Mouse (Mus musculus) liver, postnatal 0 days (tissue): ENCODE measurements around the gene Crybg3. TPM values are rescaled to one million over a fixed set of nuclear protein-coding genes. Genes with fewer than 3 reads are reported as not detected.

Experiments
- ATAC-seq: fragments of 200-750 bp; cut with Nextera tagmentation; 2 replicates; pipeline ENCODE4 v1.8.0; 2017; ENCODE audit warnings: mild to moderate bottlenecking, moderate library complexity
- DNase-seq: peaks from one replicate; pipeline ENCODE4 v3.0.0-alpha.2; 2016
- H3K27ac ChIP-seq: fragments of 300-500 bp; sonication (generic); 2 replicates; pipeline ENCODE4 v1.5.1; 2014; ENCODE audit warnings: antibody characterized with exemption, moderate library complexity, mild to moderate bottlenecking, low read depth
- H3K27me3 ChIP-seq: fragments of 300-500 bp; sonication (generic); 2 replicates; pipeline ENCODE4 v1.6.1; 2014; ENCODE audit warnings: low read length, control low read depth, mixed read lengths; ENCODE audit not compliant: insufficient read depth
- H3K36me3 ChIP-seq: fragments of 300-500 bp; sonication (generic); replicated peaks from 2 replicates; pipeline ENCODE4 v1.6.1; 2014; ENCODE audit warnings: mild to moderate bottlenecking, control low read depth, low read length, moderate library complexity, mixed read lengths; ENCODE audit not compliant: insufficient read depth
- H3K4me1 ChIP-seq: fragments of 300-500 bp; sonication (generic); 2 replicates; pipeline ENCODE4 v1.6.1; 2014; ENCODE audit warnings: antibody characterized with exemption, mild to moderate bottlenecking, control low read depth; ENCODE audit not compliant: insufficient read depth
- H3K4me2 ChIP-seq: fragments of 300-500 bp; sonication (generic); 2 replicates; pipeline ENCODE4 v1.6.1; 2014; ENCODE audit warnings: low read depth, mild to moderate bottlenecking, low read length, moderate library complexity, mixed read lengths
- H3K4me3 ChIP-seq: fragments of 300-500 bp; sonication (generic); 2 replicates; pipeline ENCODE4 v1.5.1; 2014; ENCODE audit warnings: low read depth, low read length
- H3K9ac ChIP-seq: fragments of 300-500 bp; sonication (generic); replicated peaks from 2 replicates; pipeline ENCODE4 v1.6.1; 2014; ENCODE audit warnings: mild to moderate bottlenecking, moderate library complexity
- H3K9me3 ChIP-seq: fragments of 300-500 bp; sonication (generic); 2 replicates; pipeline ENCODE4 v1.6.1; 2016; ENCODE audit warnings: mild to moderate bottlenecking, control low read depth, low read length, mixed read lengths
- CTCF ChIP-seq: sonication (generic); IDR thresholded peaks from 2 replicates; pipeline ENCODE4 v1.5.1; 2016; ENCODE audit warnings: antibody characterized with exemption, low read depth
- EP300 ChIP-seq: IDR thresholded peaks from 2 replicates; pipeline ENCODE4 v1.6.1; 2016; ENCODE audit warnings: antibody characterized with exemption, low read depth, mild to moderate bottlenecking
- WGBS: fragments of 180-500 bp; shearing (Covaris S2); extraction: QIAGEN DNeasy Blood & Tissue Kit; methylation state at CpG from one replicate; pipeline ENCODE4 v1.1.7; 2014; ENCODE audit not compliant: insufficient replicate concordance; 5-methylcytosine and 5-hydroxymethylcytosine counted together
- polyA plus RNA-seq: library from polyadenylated mRNA; unstranded; fragments of >200 nt; fragmentation: Nextera tagmentation; extraction: Ambion mirVana; gene quantifications from 2 replicates; pipeline ENCODE4 v1.2.1, GENCODE M21; 2015

Gene Crybg3
- polyA plus RNA-seq, 1 experiment from 2014 or later: 1.0 TPM

GRCm38 (mm10) chr16:59515169-59515568 lies 85.6 kb downstream of the Crybg3 start:
- no peak for DNase-seq
- H3K9ac ChIP-seq: no peak overlapping the region
- H3K27me3 ChIP-seq: no peaks in the 10 kb centered on the region
- H3K4me3 ChIP-seq: no peak overlapping the region
- TF ChIP-seq CTCF (no peak), EP300 (no peak)
- no peak overlapping the region for H3K4me2 ChIP-seq
- no peaks in the 10 kb centered on the region for H3K9me3 ChIP-seq
- 78% methylated on average over 5 of the region's 5 CpGs for WGBS
- H3K27ac ChIP-seq: no peak overlapping the region
- H3K36me3 ChIP-seq: no peaks in the 10 kb centered on the region
- ATAC-seq: no peak
- no peaks in the 10 kb centered on the region for H3K4me1 ChIP-seq

- Histone ChIP-seq H3K27ac (no peak overlapping the region), H3K9ac (no peak overlapping the region), H3K27me3 (no peaks in the 10 kb centered on the region), H3K36me3 (no peaks in the 10 kb centered on the region), H3K4me1 (no peaks in the 10 kb centered on the region), H3K4me2 (no peak overlapping the region), H3K4me3 (no peak overlapping the region), H3K9me3 (no peaks in the 10 kb centered on the region)
- no peak for DNase-seq
- no peak for TF ChIP-seq CTCF
- TF ChIP-seq EP300: no peak
- no peak for ATAC-seq
- 70% methylated on average over 5 of the region's 5 CpGs for WGBS
Measured at GRCm38 (mm10) chr16:59509830-59510229, 90.9 kb downstream of the Crybg3 start.

- no peak overlapping the region for H3K27ac ChIP-seq
- H3K27me3 ChIP-seq: no peaks in the 10 kb centered on the region
- ATAC-seq (no peak), DNase-seq (no peak)
- TF ChIP-seq CTCF (no peak), EP300 (no peak)
- H3K4me3 ChIP-seq: no peak overlapping the region
- H3K4me2 ChIP-seq: no peak overlapping the region
- WGBS: 87% methylated on average over 3 of the region's 3 CpGs
- no peak overlapping the region for H3K9ac ChIP-seq
- H3K9me3 ChIP-seq: no peaks in the 10 kb centered on the region
- no peaks in the 10 kb centered on the region for H3K4me1 ChIP-seq
- peaks cover 5% of the 10 kb centered on the region; the same call in 1 of the 2 replicates for H3K36me3 ChIP-seq
Measured at GRCm38 (mm10) chr16:59499180-59499579, 101.6 kb downstream of the Crybg3 start.

- DNase-seq (no peak), ATAC-seq (no peak)
- TF ChIP-seq CTCF (no peak), EP300 (no peak)
- H3K27me3 ChIP-seq: no peaks in the 10 kb centered on the region
- no peaks in the 10 kb centered on the region for H3K9me3 ChIP-seq
- peaks cover 8% of the 10 kb centered on the region for H3K36me3 ChIP-seq
- H3K27ac ChIP-seq: no peak overlapping the region
- WGBS: 78% methylated on average over 1 of the region's 1 CpGs
- H3K4me3 ChIP-seq: no peak overlapping the region
- H3K4me2 ChIP-seq: no peak overlapping the region
- H3K4me1 ChIP-seq: no peaks in the 10 kb centered on the region
- no peak overlapping the region for H3K9ac ChIP-seq
Measured at GRCm38 (mm10) chr16:59497947-59498346, 102.8 kb downstream of the Crybg3 start.

GRCm38 (mm10) chr16:59493199-59493598 lies 107.6 kb downstream of the Crybg3 start:
- ATAC-seq: no peak
- H3K9me3 ChIP-seq: no peaks in the 10 kb centered on the region
- WGBS: 89% methylated on average over 14 of the region's 14 CpGs
- no peak overlapping the region for H3K27ac ChIP-seq
- H3K4me1 ChIP-seq: no peaks in the 10 kb centered on the region
- no peak for DNase-seq
- no peak overlapping the region for H3K4me2 ChIP-seq
- no peaks in the 10 kb centered on the region for H3K27me3 ChIP-seq
- H3K4me3 ChIP-seq: no peak overlapping the region
- H3K36me3 ChIP-seq: peaks cover 33% of the 10 kb centered on the region
- TF ChIP-seq EP300 (no peak), CTCF (no peak)
- H3K9ac ChIP-seq: no peak overlapping the region

- Histone ChIP-seq H3K4me2 (no peak overlapping the region), H3K9me3 (no peaks in the 10 kb centered on the region), H3K27me3 (no peaks in the 10 kb centered on the region), H3K4me1 (no peaks in the 10 kb centered on the region), H3K27ac (no peak overlapping the region), H3K36me3 (peaks cover 45% of the 10 kb centered on the region), H3K9ac (no peak overlapping the region), H3K4me3 (no peak overlapping the region)
- TF ChIP-seq EP300: no peak
- no peak for TF ChIP-seq CTCF
- no peak for DNase-seq
- WGBS: 68% methylated on average over 9 of the region's 9 CpGs
- ATAC-seq: no peak; the same call in 1 of the 2 replicates
Measured at GRCm38 (mm10) chr16:59487975-59488548, 112.7 kb downstream of the Crybg3 start.
